Mouse (Mus musculus) CH12.LX (cell line): ENCODE results near the gene Fastkd5. TPM values are rescaled to one million over a fixed set of nuclear protein-coding genes. Genes with fewer than 3 reads are reported as not detected.

Experiments
- DNase-seq: peaks from one replicate; pipeline ENCODE4 v3.0.0-alpha.2; 2013; ENCODE audit errors: extremely low read depth
- H3K27ac ChIP-seq: 2 replicates; pipeline ENCODE4 v1.5.1; 2012; ENCODE audit warnings: low read depth, mild to moderate bottlenecking, control low read depth, moderate library complexity; ENCODE audit not compliant: insufficient read depth
- H3K27me3 ChIP-seq: replicated peaks from 2 replicates; pipeline ENCODE3; 2012; ENCODE audit warnings: inconsistent platforms
- H3K36me3 ChIP-seq, 2 experiments: replicated peaks in 1 of 2; 2 replicates each; pipeline versions ENCODE3 to v1.6.1; 2012; ENCODE audit warnings: inconsistent platforms in 1 of 2, low read length in 1 of 2, mild to moderate bottlenecking in 1 of 2, mixed read lengths in 1 of 2, moderate library complexity in 1 of 2; ENCODE audit not compliant: control insufficient read depth in 1 of 2, insufficient read depth in 1 of 2
- H3K4me1 ChIP-seq, 2 experiments: 2 replicates each; pipeline ENCODE4 v1.6.1; 2012; ENCODE audit warnings: inconsistent platforms in 1 of 2, moderate library complexity in 1 of 2; ENCODE audit not compliant: insufficient read depth in 2 of 2, control insufficient read depth in 1 of 2
- H3K4me2 ChIP-seq: 2 replicates; pipeline ENCODE4 v1.6.1; 2012; ENCODE audit warnings: low read depth, mild to moderate bottlenecking, control low read depth; ENCODE audit not compliant: poor library complexity, insufficient read depth, severe bottlenecking
- H3K4me3 ChIP-seq, 3 experiments: fragments of 150-350 bp in 1 of 3; sonication (generic) in 1 of 3; replicated peaks in 1 of 3; 2 replicates each; pipeline versions ENCODE3 to v1.5.1; 2011 to 2012; ENCODE audit warnings: low read depth in 2 of 3, low read length in 2 of 3, mild to moderate bottlenecking in 2 of 3, moderate library complexity in 2 of 3, control low read depth in 1 of 3, improper control_type of control experiment in 1 of 3, inconsistent platforms in 1 of 3, mixed read lengths in 1 of 3; ENCODE audit not compliant: poor library complexity in 1 of 3
- H3K79me2 ChIP-seq: replicated peaks from 2 replicates; pipeline ENCODE4 v1.6.1; 2012; ENCODE audit warnings: mild to moderate bottlenecking, moderate library complexity; ENCODE audit not compliant: control insufficient read depth, poor library complexity, insufficient read depth, severe bottlenecking; ENCODE audit errors: extremely low read depth
- H3K9ac ChIP-seq: 2 replicates; pipeline ENCODE4 v1.6.1; 2012; ENCODE audit warnings: low read depth, mild to moderate bottlenecking, control low read depth, moderate library complexity; ENCODE audit not compliant: insufficient read depth
- H3K9me3 ChIP-seq: replicated peaks from 2 replicates; pipeline ENCODE3; 2012; ENCODE audit warnings: low read length, inconsistent platforms, mixed read lengths
- CTCF ChIP-seq, 2 experiments: IDR thresholded peaks in 1 of 2; conservative IDR thresholded peaks in 1 of 2; 2 replicates each; pipeline ENCODE4 v1.5.1; 2011 to 2012; ENCODE audit warnings: low read depth in 2 of 2, low read length in 2 of 2, improper control_type of control experiment in 1 of 2, inconsistent platforms in 1 of 2, mild to moderate bottlenecking in 1 of 2, moderate library complexity in 1 of 2
- ETS1 ChIP-seq: conservative IDR thresholded peaks from 2 replicates; pipeline ENCODE4 v1.6.1; 2012; ENCODE audit warnings: low read depth, mild to moderate bottlenecking, inconsistent platforms, low read length, improper control_type of control experiment, moderate library complexity
- GABPA ChIP-seq: IDR thresholded peaks from 2 replicates; pipeline ENCODE4 v1.6.1; 2012; ENCODE audit warnings: low read depth, low read length, improper control_type of control experiment, inconsistent platforms; ENCODE audit not compliant: insufficient replicate concordance
- IRF4 ChIP-seq: IDR thresholded peaks from 2 replicates; pipeline ENCODE4 v1.6.1; 2014; ENCODE audit warnings: low read depth, mild to moderate bottlenecking, inconsistent platforms, low read length, improper control_type of control experiment
- JUND ChIP-seq: conservative IDR thresholded peaks from 2 replicates; pipeline ENCODE4 v1.6.1; 2011; ENCODE audit warnings: low read depth, low read length, improper control_type of control experiment
- MEF2A ChIP-seq: IDR thresholded peaks from 2 replicates; pipeline ENCODE4 v1.6.1; 2014; ENCODE audit warnings: low read depth, mild to moderate bottlenecking, inconsistent platforms, low read length, improper control_type of control experiment, borderline replicate concordance
- MYC ChIP-seq: IDR thresholded peaks from 2 replicates; pipeline ENCODE4 v1.6.1; 2011; ENCODE audit warnings: low read depth, mild to moderate bottlenecking, improper control_type of control experiment, low read length
- PAX5 ChIP-seq: IDR thresholded peaks from 2 replicates; pipeline ENCODE4 v1.6.1; 2012; ENCODE audit warnings: low read length, inconsistent platforms, mixed read lengths
- POLR2A ChIP-seq: IDR thresholded peaks from 2 replicates; pipeline ENCODE4 v1.6.1; 2011; ENCODE audit warnings: low read depth, mild to moderate bottlenecking, improper control_type of control experiment, low read length
- RAD21 ChIP-seq: IDR thresholded peaks from 2 replicates; pipeline ENCODE4 v1.6.1; 2011; ENCODE audit warnings: low read depth, mild to moderate bottlenecking, low read length, improper control_type of control experiment, moderate library complexity
- RCOR1 ChIP-seq: conservative IDR thresholded peaks from 2 replicates; pipeline ENCODE4 v1.6.1; 2012; ENCODE audit warnings: low read depth, mild to moderate bottlenecking, inconsistent platforms, low read length, improper control_type of control experiment
- SMC3 ChIP-seq: IDR thresholded peaks from 2 replicates; pipeline ENCODE4 v1.6.1; 2011; ENCODE audit warnings: low read depth, low read length, improper control_type of control experiment
- TCF12 ChIP-seq: IDR thresholded peaks from 2 replicates; pipeline ENCODE4 v1.6.1; 2014; ENCODE audit warnings: low read depth, mild to moderate bottlenecking, inconsistent platforms, low read length, improper control_type of control experiment
- UBTF ChIP-seq: IDR thresholded peaks from 2 replicates; pipeline ENCODE4 v1.6.1; 2012; ENCODE audit warnings: low read depth, mild to moderate bottlenecking, inconsistent platforms, low read length, improper control_type of control experiment, moderate library complexity
- ZMIZ1 ChIP-seq: IDR thresholded peaks from 2 replicates; pipeline ENCODE4 v1.6.1; 2012; ENCODE audit warnings: low read depth, mild to moderate bottlenecking, inconsistent platforms, low read length, improper control_type of control experiment
- ZNF384 ChIP-seq: IDR thresholded peaks from 2 replicates; pipeline ENCODE4 v1.6.1; 2012; ENCODE audit warnings: low read depth, low read length, improper control_type of control experiment, inconsistent platforms
- dilution Hi-C: fragments of 300-500 bp; cut with MboI; formaldehyde crosslinking; loops from 2 replicates; pipeline ENCODE4 v1.14.3; 2020; ENCODE audit warnings: low sequenced_read_pairs; ENCODE audit not compliant: extremely low pct_unique_long_range_greater_than_20kb, extremely low pct_ligation_motif_present
- in situ Hi-C: fragments of 300-500 bp; cut with MboI; formaldehyde crosslinking; loops from 3 replicates; pipeline ENCODE4 v1.14.3; 2019; ENCODE audit warnings: low sequenced_read_pairs, low pct_ligation_motif_present, low pct_unique_long_range_greater_than_20kb, mixed read lengths
- polyA plus RNA-seq: library from polyadenylated mRNA; unstranded; fragments of >175 nt; gene quantifications from 2 replicates; pipeline ENCODE4 v1.2.1, GENCODE M21; 2012; ENCODE audit warnings: low read depth; ENCODE audit not compliant: insufficient read length
- total RNA-seq, 2 experiments: library from RNA; depleted of rRNA; stranded (reverse); fragments of 300-350 nt in 1 of 2; fragments of >200 nt in 1 of 2; gene quantifications; 2 replicates each; pipeline ENCODE4 v1.2.3; 2012 to 2014

The Fastkd5 gene
- total and polyA plus RNA-seq, 3 experiments: 6.0 to 14.8 (median 9.1) TPM

- no peaks in the 10 kb centered on the region for H3K4me1 ChIP-seq
- H3K36me3 ChIP-seq: peaks cover 26 to 80% of the 10 kb centered on the region in 2 experiments
- peaks cover 5% of the 10 kb centered on the region; the same call in 1 of the 2 replicates for H3K79me2 ChIP-seq
- no peak for TF ChIP-seq PAX5
- TF ChIP-seq CTCF (conservative IDR thresholded peaks at IDR 0.05 in 1 of 2, IDR thresholded peaks at IDR 0.05 in 1 of 2; ENCODE audit: low read depth in 2 of 2, low read length in 2 of 2): peak in 1 of 2 experiments; percentile 62; a peak in 2 of 4 replicates
- peak; percentile 48 for TF ChIP-seq RAD21
- peak; percentile 48 for TF ChIP-seq SMC3
- in situ Hi-C loops (no loop called here), dilution Hi-C loops (no loop called here)
- H3K9ac ChIP-seq: no peak overlapping the region
- DNase-seq: peak; percentile 23
- H3K4me3 ChIP-seq: no peak overlapping the region
- no peak overlapping the region for H3K27ac ChIP-seq
- no peak overlapping the region for H3K4me2 ChIP-seq
- H3K9me3 ChIP-seq: no peaks in the 10 kb centered on the region
- no peaks in the 10 kb centered on the region for H3K27me3 ChIP-seq
These were observed 16.7 kb downstream of the Fastkd5 start for GRCm38 (mm10) chr2:130613091-130613490.

- peaks cover 0 to 4% of the 10 kb centered on the region in 2 experiments; a peak in 1 of 4 replicates for H3K4me1 ChIP-seq
- H3K9ac ChIP-seq: no peak overlapping the region
- peaks cover 44 to 81% of the 10 kb centered on the region in 2 experiments for H3K36me3 ChIP-seq
- no peak for DNase-seq
- H3K27ac ChIP-seq: no peak overlapping the region
- no peak overlapping the region for H3K4me2 ChIP-seq
- H3K79me2 ChIP-seq: no peaks in the 10 kb centered on the region
- in situ Hi-C loops: no loop called here
- dilution Hi-C loops: no loop called here
- TF ChIP-seq ETS1: no peak
- no peak for TF ChIP-seq SMC3
- TF ChIP-seq RCOR1: no peak
- no peak for TF ChIP-seq TCF12
- TF ChIP-seq MYC: no peak
- no peaks in the 10 kb centered on the region for H3K9me3 ChIP-seq
- H3K4me3 ChIP-seq: no peak overlapping the region
- no peaks in the 10 kb centered on the region for H3K27me3 ChIP-seq
These were observed 27.6 kb downstream of the Fastkd5 start for GRCm38 (mm10) chr2:130602195-130602594.

GRCm38 (mm10) chr2:130598399-130598798 is 31.4 kb downstream of the Fastkd5 start:
- H3K36me3 ChIP-seq: peaks cover 63 to 84% of the 10 kb centered on the region in 2 experiments
- TF ChIP-seq ZMIZ1: no peak
- TF ChIP-seq IRF4: no peak
- no peak for TF ChIP-seq MEF2A
- TF ChIP-seq ZNF384: no peak
- no peak for TF ChIP-seq GABPA
- TF ChIP-seq UBTF: no peak
- no peak for TF ChIP-seq JUND
- TF ChIP-seq POLR2A: no peak
- no peak for TF ChIP-seq PAX5
- no peaks in the 10 kb centered on the region for H3K4me1 ChIP-seq
- DNase-seq: no peak
- no peaks in the 10 kb centered on the region for H3K79me2 ChIP-seq
- in situ Hi-C loops: loop anchor here (10.0 kb wide), 1 partner anchor 166 kb away; no protein-coding TSS in a partner anchor
- no peak overlapping the region for H3K27ac ChIP-seq
- no peak overlapping the region for H3K4me2 ChIP-seq
- H3K4me3 ChIP-seq: no peak overlapping the region
- no peaks in the 10 kb centered on the region for H3K9me3 ChIP-seq
- dilution Hi-C loops: no loop called here
- H3K9ac ChIP-seq: no peak overlapping the region
- no peaks in the 10 kb centered on the region for H3K27me3 ChIP-seq
